Mouse (Mus musculus) E14TG2a.4 (cell line): Measurements from ENCODE around the gene Ift88.

Source experiments
- CTCF ChIP-seq: conservative IDR thresholded peaks from 2 replicates; pipeline ENCODE4 v1.5.1; 2014; ENCODE audit warnings: low read length
- NANOG ChIP-seq: IDR thresholded peaks from 2 replicates; pipeline ENCODE4 v1.6.1; 2014; ENCODE audit warnings: borderline replicate concordance, low read length, mixed read lengths
- POU5F1 ChIP-seq: IDR thresholded peaks from 2 replicates; pipeline ENCODE4 v1.6.1; 2014; ENCODE audit warnings: low read length, borderline replicate concordance

- TF ChIP-seq CTCF (no peak), NANOG (no peak), POU5F1 (no peak)
Observed at GRCm38 (mm10) chr14:57527122-57527521, 103.3 kb downstream of the Ift88 start.
